Mouse (Mus musculus) neural tube, embryonic 15.5 days (tissue): Measurements from ENCODE around the gene Zscan10. TPM values are rescaled to one million over a fixed set of nuclear protein-coding genes. Genes with fewer than 3 reads are reported as not detected.
A peak's percentile ranks its signal among the peaks of the same experiment; 100 is the strongest.

Experiments used
- ATAC-seq: fragments of 200-750 bp; cut with Nextera tagmentation; 2 replicates; pipeline ENCODE4 v1.8.0; 2017; ENCODE audit warnings: mild to moderate bottlenecking, moderate TSS enrichment, moderate library complexity; ENCODE audit not compliant: low FRiP score
- H3K27ac ChIP-seq: fragments of 300-500 bp; sonication (generic); replicated peaks from 2 replicates; pipeline ENCODE4 v1.5.1; 2015; ENCODE audit warnings: mild to moderate bottlenecking, inconsistent platforms
- H3K27me3 ChIP-seq: fragments of 300-500 bp; sonication (generic); replicated peaks from 2 replicates; pipeline ENCODE4 v1.6.1; 2015; ENCODE audit warnings: inconsistent platforms
- H3K36me3 ChIP-seq: fragments of 300-500 bp; sonication (generic); 2 replicates; pipeline ENCODE4 v1.6.1; 2015; ENCODE audit warnings: inconsistent platforms
- H3K4me1 ChIP-seq: fragments of 300-500 bp; sonication (generic); 2 replicates; pipeline ENCODE4 v1.6.1; 2015; ENCODE audit warnings: inconsistent platforms
- H3K4me2 ChIP-seq: fragments of 300-500 bp; sonication (generic); 2 replicates; pipeline ENCODE4 v1.6.1; 2015; ENCODE audit warnings: inconsistent platforms, mild to moderate bottlenecking, moderate library complexity
- H3K4me3 ChIP-seq: fragments of 300-500 bp; sonication (generic); replicated peaks from 2 replicates; pipeline ENCODE4 v1.5.1; 2015; ENCODE audit warnings: mild to moderate bottlenecking, inconsistent platforms
- H3K9ac ChIP-seq: fragments of 300-500 bp; sonication (generic); replicated peaks from 2 replicates; pipeline ENCODE4 v1.6.1; 2015; ENCODE audit warnings: mild to moderate bottlenecking, inconsistent platforms
- H3K9me3 ChIP-seq: fragments of 300-500 bp; sonication (generic); replicated peaks from 2 replicates; pipeline ENCODE4 v1.6.1; 2016; ENCODE audit warnings: inconsistent platforms
- WGBS: fragments of 180-500 bp; shearing (Covaris S2); methylation state at CpG from one replicate; pipeline ENCODE4 v1.1.7; 2015; ENCODE audit warnings: mixed read lengths; 5-methylcytosine and 5-hydroxymethylcytosine counted together
- polyA plus RNA-seq: library from polyadenylated mRNA; unstranded; fragments of >200 nt; fragmentation: Nextera tagmentation; extraction: Ambion mirVana; gene quantifications from 2 replicates; pipeline ENCODE4 v1.2.1, GENCODE M21; 2015

Gene Zscan10
- polyA plus RNA-seq, 1 experiment from 2014 or later, result not detected

- ATAC-seq, result peak; percentile 85
- Histone ChIP-seq H3K27ac (peak overlapping the region; percentile 95), H3K27me3 (no peaks in the 10 kb centered on the region), H3K9ac (peak overlapping the region; percentile 93), H3K36me3 (peaks cover 17% of the 10 kb centered on the region), H3K4me2 (peak overlapping the region; percentile 76), H3K4me1 (peaks cover 20% of the 10 kb centered on the region), H3K9me3 (no peaks in the 10 kb centered on the region), H3K4me3 (peak overlapping the region; percentile 75)
- under 1% methylated on average over 8 of the region's 8 CpGs for WGBS
These were observed 36.3 kb upstream of the Zscan10 start for GRCm38 (mm10) chr17:23564368-23564715.

GRCm38 (mm10) chr17:23566787-23567186 lies 33.9 kb upstream of the Zscan10 start:
- Histone ChIP-seq H3K4me1 (peaks cover 20% of the 10 kb centered on the region), H3K9me3 (no peaks in the 10 kb centered on the region), H3K27me3 (no peaks in the 10 kb centered on the region), H3K4me3 (no peak overlapping the region), H3K4me2 (no peak overlapping the region), H3K36me3 (no peaks in the 10 kb centered on the region), H3K27ac (no peak overlapping the region), H3K9ac (no peak overlapping the region)
- 67% methylated on average over 5 of the region's 5 CpGs for WGBS
- ATAC-seq, result no peak

GRCm38 (mm10) chr17:23568370-23568769 lies 32.3 kb upstream of the Zscan10 start:
- H3K9me3 ChIP-seq, result no peaks in the 10 kb centered on the region
- peaks cover 10% of the 10 kb centered on the region for H3K4me1 ChIP-seq
- 0 out of 2 replicates have a peak, but pooled peaks cover 2% of the 10 kb centered on the region for H3K36me3 ChIP-seq
- H3K27ac ChIP-seq, result no peak overlapping the region
- no peak overlapping the region for H3K9ac ChIP-seq
- no peak overlapping the region for H3K4me3 ChIP-seq
- ATAC-seq, result no peak
- no peak overlapping the region for H3K4me2 ChIP-seq
- WGBS, result 42% methylated on average over 5 of the region's 5 CpGs
- no peaks in the 10 kb centered on the region for H3K27me3 ChIP-seq

- 41% methylated on average over 6 of the region's 6 CpGs for WGBS
- peak; percentile 40; the same call in 1 of the 2 replicates for ATAC-seq
- H3K9ac ChIP-seq, result no peak overlapping the region
- no peak overlapping the region for H3K4me2 ChIP-seq
- H3K27me3 ChIP-seq, result no peaks in the 10 kb centered on the region
- peaks cover 5% of the 10 kb centered on the region for H3K4me1 ChIP-seq
- no peak overlapping the region for H3K4me3 ChIP-seq
- no peaks in the 10 kb centered on the region for H3K9me3 ChIP-seq
- H3K36me3 ChIP-seq, result peaks cover 18% of the 10 kb centered on the region
- H3K27ac ChIP-seq, result no peak overlapping the region
These were observed 30.6 kb upstream of the Zscan10 start for GRCm38 (mm10) chr17:23570017-23570416.

- no peak overlapping the region; the same call in 1 of the 2 replicates for H3K9ac ChIP-seq
- no peak overlapping the region for H3K4me2 ChIP-seq
- H3K4me1 ChIP-seq, result no peaks in the 10 kb centered on the region
- no peaks in the 10 kb centered on the region for H3K9me3 ChIP-seq
- H3K4me3 ChIP-seq, result no peak overlapping the region
- no peak for ATAC-seq
- H3K27me3 ChIP-seq, result no peaks in the 10 kb centered on the region
- H3K36me3 ChIP-seq, result peaks cover 28% of the 10 kb centered on the region
- H3K27ac ChIP-seq, result no peak overlapping the region
- WGBS, result 21% methylated on average over 5 of the region's 5 CpGs
These were observed 29.6 kb upstream of the Zscan10 start for GRCm38 (mm10) chr17:23571084-23571483.

- Histone ChIP-seq H3K27ac (no peak overlapping the region), H3K27me3 (no peaks in the 10 kb centered on the region), H3K9me3 (no peaks in the 10 kb centered on the region), H3K36me3 (peaks cover 38% of the 10 kb centered on the region), H3K4me1 (no peaks in the 10 kb centered on the region), H3K9ac (no peak overlapping the region), H3K4me3 (no peak overlapping the region), H3K4me2 (no peak overlapping the region)
- ATAC-seq, result no peak
- WGBS, result 85% methylated on average over 6 of the region's 6 CpGs
These were observed 28.6 kb upstream of the Zscan10 start for GRCm38 (mm10) chr17:23572059-23572458.

- no peak overlapping the region for H3K27ac ChIP-seq
- H3K36me3 ChIP-seq, result peaks cover 54% of the 10 kb centered on the region
- H3K4me3 ChIP-seq, result no peak overlapping the region
- H3K4me1 ChIP-seq, result no peaks in the 10 kb centered on the region
- H3K4me2 ChIP-seq, result no peak overlapping the region
- H3K9me3 ChIP-seq, result no peaks in the 10 kb centered on the region
- WGBS, result 92% methylated on average over 8 of the region's 8 CpGs
- no peaks in the 10 kb centered on the region for H3K27me3 ChIP-seq
- ATAC-seq, result no peak
- H3K9ac ChIP-seq, result no peak overlapping the region
These were observed 26.5 kb upstream of the Zscan10 start for GRCm38 (mm10) chr17:23574130-23574529.

GRCm38 (mm10) chr17:23575951-23576552 lies 24.6 kb upstream of the Zscan10 start:
- no peak for ATAC-seq

GRCm38 (mm10) chr17:23584786-23585185 lies 15.9 kb upstream of the Zscan10 start:
- no peaks in the 10 kb centered on the region for H3K27me3 ChIP-seq
- peak overlapping the region; percentile 83; the same call in 1 of the 2 replicates for H3K9ac ChIP-seq
- peak overlapping the region; percentile 76 for H3K4me3 ChIP-seq
- peaks cover 22% of the 10 kb centered on the region for H3K36me3 ChIP-seq
- H3K9me3 ChIP-seq, result no peaks in the 10 kb centered on the region
- no peak for ATAC-seq
- peak overlapping the region; percentile 93 for H3K4me2 ChIP-seq
- WGBS, result 87% methylated on average over 8 of the region's 8 CpGs
- H3K4me1 ChIP-seq, result peaks cover 29% of the 10 kb centered on the region
- H3K27ac ChIP-seq, result no peak overlapping the region

More at GRCm38 (mm10) chr17:23575951-23576552, 24.6 kb upstream of the Zscan10 start:
- H3K4me1 ChIP-seq, result no peaks in the 10 kb centered on the region
- WGBS, result 96% methylated on average over 38 of the region's 38 CpGs
- no peaks in the 10 kb centered on the region for H3K27me3 ChIP-seq
- H3K36me3 ChIP-seq, result peaks cover 73% of the 10 kb centered on the region
- no peak overlapping the region for H3K4me3 ChIP-seq
- H3K9me3 ChIP-seq, result no peaks in the 10 kb centered on the region
- no peak overlapping the region for H3K27ac ChIP-seq
- no peak overlapping the region for H3K4me2 ChIP-seq
- no peak overlapping the region for H3K9ac ChIP-seq

- Histone ChIP-seq H3K36me3 (peaks cover 11% of the 10 kb centered on the region), H3K9me3 (no peaks in the 10 kb centered on the region), H3K4me3 (peak overlapping the region; percentile 76), H3K27me3 (no peaks in the 10 kb centered on the region), H3K4me1 (peaks cover 29% of the 10 kb centered on the region), H3K4me2 (peak overlapping the region; percentile 93), H3K27ac (peak overlapping the region; percentile 72), H3K9ac (peak overlapping the region; percentile 83)
- under 1% methylated on average over 22 of the region's 22 CpGs for WGBS
- peak; percentile 92 for ATAC-seq
These were observed 14.8 kb upstream of the Zscan10 start for GRCm38 (mm10) chr17:23585721-23586491.

GRCm38 (mm10) chr17:23587253-23587652 lies 13.4 kb upstream of the Zscan10 start:
- H3K27me3 ChIP-seq, result no peaks in the 10 kb centered on the region
- WGBS, result 69% methylated on average over 2 of the region's 2 CpGs
- H3K4me2 ChIP-seq, result no peak overlapping the region
- H3K9me3 ChIP-seq, result no peaks in the 10 kb centered on the region
- peaks cover 6% of the 10 kb centered on the region; the same call in 1 of the 2 replicates for H3K36me3 ChIP-seq
- no peak overlapping the region for H3K27ac ChIP-seq
- ATAC-seq, result no peak
- peaks cover 31% of the 10 kb centered on the region for H3K4me1 ChIP-seq
- no peak overlapping the region for H3K9ac ChIP-seq
- no peak overlapping the region for H3K4me3 ChIP-seq
